Mouse (Mus musculus) adrenal gland, adult 10 weeks (tissue): Measurements from ENCODE around the gene Phkg1. TPM values are rescaled to one million over a fixed set of nuclear protein-coding genes. Genes with fewer than 3 reads are reported as not detected.

Source experiments
- polyA plus RNA-seq: library from polyadenylated mRNA; stranded (reverse); fragments of 350-450 nt; fragmentation: Illumina TruSeq; extraction: RNeasy Lipid Tissue Mini Kit (QIAGEN cat#74804); gene quantifications from one replicate; pipeline ENCODE4 v1.2.3, GENCODE M21; 2014; ENCODE audit warnings: low read depth, low replicate concordance

The Phkg1 gene
- 1.7 TPM for polyA plus RNA-seq

GRCm38 (mm10) chr5:129898449-129898848, at the start of gene Phkg1:
Gene Phkg1 (minus strand): TSS chr5:129898549.

GRCm38 (mm10) chr5:129941495-129942045, 43.2 kb upstream of the Phkg1 start, which contains the start of gene Vkorc1l1:
Gene Vkorc1l1 (plus strand): TSS chr5:129941970.

GRCm38 (mm10) chr5:129908242-129908965, 10.1 kb upstream of the Phkg1 start, which contains the start of gene Nupr1l:
Gene Nupr1l (plus strand): TSS chr5:129908540.

GRCm38 (mm10) chr5:129895198-129896088, 2.9 kb downstream of the Phkg1 start, which contains the start of gene Zbed5:
Gene Zbed5 (plus strand): TSS chr5:129895723.

GRCm38 (mm10) chr5:129886911-129887636, 11.3 kb downstream of the Phkg1 start, which contains the start of gene Chchd2:
Gene Chchd2 (minus strand): TSS chr5:129887470.

GRCm38 (mm10) chr5:129846752-129847557, 51.4 kb downstream of the Phkg1 start, which contains the start of gene Sumf2:
Gene Sumf2 (plus strand): TSS chr5:129846986.

Other genes starting within 250 kb of the Phkg1 start
- 5.6 TPM for gene Zfp11, start 228.4 kb downstream of the Phkg1 start, polyA plus RNA-seq
- not detected for gene Sept14, start 190.0 kb downstream of the Phkg1 start, polyA plus RNA-seq
- 79.6 TPM for gene Mrps17, start 183.1 kb downstream of the Phkg1 start, polyA plus RNA-seq
- 112 TPM for gene Nipsnap2, start 173.5 kb downstream of the Phkg1 start, polyA plus RNA-seq
- 6.0 TPM for gene Psph, start 111.1 kb downstream of the Phkg1 start, polyA plus RNA-seq
- gene Sumf2, start 51.6 kb downstream of the Phkg1 start, polyA plus RNA-seq: 4.7 TPM
- 802 TPM for gene Chchd2, start 11.1 kb downstream of the Phkg1 start, polyA plus RNA-seq
- 1.6 TPM for gene Zbed5, start 2.8 kb downstream of the Phkg1 start, polyA plus RNA-seq
- 8.9 TPM for gene Nupr1l, start 10.0 kb upstream of the Phkg1 start, polyA plus RNA-seq
- 67.8 TPM for gene Vkorc1l1, start 43.4 kb upstream of the Phkg1 start, polyA plus RNA-seq
- 35.8 TPM for gene Gusb, start 104.5 kb upstream of the Phkg1 start, polyA plus RNA-seq
- gene Asl, start 130.7 kb upstream of the Phkg1 start, polyA plus RNA-seq: 9.3 TPM
- 35.3 TPM for gene Crcp, start 130.7 kb upstream of the Phkg1 start, polyA plus RNA-seq
- gene Tpst1, start 174.8 kb upstream of the Phkg1 start, polyA plus RNA-seq: 47.5 TPM
- 7.6 TPM for gene Kctd7, start 246.3 kb upstream of the Phkg1 start, polyA plus RNA-seq